Mouse (Mus musculus) forebrain, embryonic 12.5 days (tissue): ENCODE measurements at regions not wholly inside any gene's neighbourhood (a gene's known extent, or its start where the extent isn't known, plus 50 kb on each side); places are given as distances from the start of the nearest gene placed in this dataset.

Source experiments
- ATAC-seq: fragments of 200-750 bp; cut with Nextera tagmentation; 2 replicates; pipeline ENCODE4 v1.8.0; 2017; ENCODE audit warnings: moderate TSS enrichment; ENCODE audit not compliant: low FRiP score
- H3K27ac ChIP-seq: fragments of 300-500 bp; sonication (generic); 2 replicates; pipeline ENCODE4 v1.5.1; 2016; ENCODE audit warnings: mild to moderate bottlenecking
- H3K27me3 ChIP-seq: fragments of 300-500 bp; sonication (generic); 2 replicates; pipeline ENCODE4 v1.6.1; 2016; ENCODE audit warnings: mild to moderate bottlenecking
- H3K36me3 ChIP-seq: fragments of 300-500 bp; sonication (generic); replicated peaks from 2 replicates; pipeline ENCODE4 v1.6.1; 2016; ENCODE audit warnings: mild to moderate bottlenecking
- H3K4me1 ChIP-seq: fragments of 300-500 bp; sonication (generic); 2 replicates; pipeline ENCODE4 v1.6.1; 2016
- H3K4me2 ChIP-seq: fragments of 300-500 bp; sonication (generic); 2 replicates; pipeline ENCODE4 v1.6.1; 2016; ENCODE audit warnings: mild to moderate bottlenecking, moderate library complexity
- H3K4me3 ChIP-seq: fragments of 300-500 bp; sonication (generic); replicated peaks from 2 replicates; pipeline ENCODE4 v1.5.1; 2016; ENCODE audit warnings: mild to moderate bottlenecking
- H3K9ac ChIP-seq: fragments of 300-500 bp; sonication (generic); 2 replicates; pipeline ENCODE4 v1.6.1; 2016; ENCODE audit warnings: mild to moderate bottlenecking
- H3K9me3 ChIP-seq: fragments of 300-500 bp; sonication (generic); 2 replicates; pipeline ENCODE4 v1.6.1; 2016
- WGBS: fragments of 180-500 bp; shearing (Covaris S2); methylation state at CpG from one replicate; pipeline ENCODE4 v1.1.7; 2016; 5-methylcytosine and 5-hydroxymethylcytosine counted together

DNA sequence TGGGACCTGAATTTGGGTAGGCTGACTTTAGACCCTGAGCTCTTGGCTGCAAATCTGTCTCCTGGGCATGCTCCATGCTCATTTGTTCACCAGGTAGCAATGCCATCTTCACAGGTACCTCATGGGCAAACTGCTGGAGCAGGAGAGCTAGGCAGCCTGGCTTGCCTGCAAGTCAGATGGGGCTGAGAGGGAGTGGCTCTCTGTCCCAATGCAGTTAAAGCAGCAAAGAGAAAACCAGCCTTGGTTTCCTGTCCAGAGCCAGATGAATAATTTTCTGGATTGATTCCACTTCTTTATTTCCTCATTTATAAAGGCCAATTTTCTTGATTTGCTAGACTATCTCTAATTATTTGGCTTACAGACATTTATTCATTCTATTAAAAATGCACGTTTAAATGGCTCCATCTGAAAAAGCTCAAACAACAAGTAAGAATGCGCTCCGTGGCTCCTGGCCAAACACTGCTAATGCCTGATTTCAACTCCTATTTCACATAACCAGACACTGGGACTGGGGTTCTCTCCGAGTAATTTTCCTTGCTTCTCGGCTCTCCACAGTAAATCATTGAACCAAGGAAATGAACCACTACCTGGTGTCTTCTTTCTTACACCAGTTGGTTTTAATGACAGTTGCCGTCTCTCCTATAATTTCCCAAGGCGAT lies 60.5 kb downstream of the Rsl24d1 start:
- Histone ChIP-seq H3K4me1 (no peaks in the 10 kb centered on the region), H3K27me3 (no peaks in the 10 kb centered on the region), H3K4me3 (no peak overlapping the region), H3K9me3 (peaks cover 3% of the 10 kb centered on the region; the same call in 1 of the 2 replicates), H3K27ac (no peak overlapping the region), H3K9ac (no peak overlapping the region), H3K4me2 (no peak overlapping the region), H3K36me3 (no peaks in the 10 kb centered on the region)
- 85% methylated on average over 7 of the region's 7 CpGs for WGBS
- no peak for ATAC-seq

GRCm38 (mm10) chr9:73176645-73177044 lies 63.4 kb downstream of the Rsl24d1 start:
- Histone ChIP-seq H3K9ac (no peak overlapping the region), H3K36me3 (no peaks in the 10 kb centered on the region), H3K4me1 (no peaks in the 10 kb centered on the region)

GRCm38 (mm10) chr9:73183356-73183755 lies 70.1 kb downstream of the Rsl24d1 start:
- Histone ChIP-seq H3K27ac (no peak overlapping the region), H3K27me3 (no peaks in the 10 kb centered on the region), H3K4me3 (no peak overlapping the region), H3K36me3 (no peaks in the 10 kb centered on the region), H3K9ac (no peak overlapping the region), H3K4me2 (no peak overlapping the region), H3K9me3 (no peaks in the 10 kb centered on the region), H3K4me1 (no peaks in the 10 kb centered on the region)
- WGBS, result 59% methylated on average over 5 of the region's 5 CpGs
- no peak for ATAC-seq

More at GRCm38 (mm10) chr9:73176645-73177044, 63.4 kb downstream of the Rsl24d1 start:
- H3K27me3 ChIP-seq, result no peaks in the 10 kb centered on the region
- H3K4me3 ChIP-seq, result no peak overlapping the region
- H3K9me3 ChIP-seq, result peaks cover 3% of the 10 kb centered on the region; the same call in 1 of the 2 replicates
- ATAC-seq, result no peak
- H3K4me2 ChIP-seq, result no peak overlapping the region
- no peak overlapping the region for H3K27ac ChIP-seq

- Histone ChIP-seq H3K9ac (no peak overlapping the region), H3K36me3 (no peaks in the 10 kb centered on the region), H3K4me2 (no peak overlapping the region), H3K27me3 (no peaks in the 10 kb centered on the region), H3K9me3 (no peaks in the 10 kb centered on the region), H3K27ac (no peak overlapping the region), H3K4me3 (no peak overlapping the region), H3K4me1 (no peaks in the 10 kb centered on the region)
- WGBS, result 41% methylated on average over 3 of the region's 3 CpGs
- no peak for ATAC-seq
Observed at GRCm38 (mm10) chr9:73184908-73185307, 71.7 kb downstream of the Rsl24d1 start.

GRCm38 (mm10) chr9:73192271-73192785 lies 79.1 kb downstream of the Rsl24d1 start:
- peak overlapping the region; percentile 1; the same call in 1 of the 2 replicates for H3K4me2 ChIP-seq
- ATAC-seq, result peak; percentile 53; the same call in 1 of the 2 replicates
- no peak overlapping the region for H3K4me3 ChIP-seq

DNA sequence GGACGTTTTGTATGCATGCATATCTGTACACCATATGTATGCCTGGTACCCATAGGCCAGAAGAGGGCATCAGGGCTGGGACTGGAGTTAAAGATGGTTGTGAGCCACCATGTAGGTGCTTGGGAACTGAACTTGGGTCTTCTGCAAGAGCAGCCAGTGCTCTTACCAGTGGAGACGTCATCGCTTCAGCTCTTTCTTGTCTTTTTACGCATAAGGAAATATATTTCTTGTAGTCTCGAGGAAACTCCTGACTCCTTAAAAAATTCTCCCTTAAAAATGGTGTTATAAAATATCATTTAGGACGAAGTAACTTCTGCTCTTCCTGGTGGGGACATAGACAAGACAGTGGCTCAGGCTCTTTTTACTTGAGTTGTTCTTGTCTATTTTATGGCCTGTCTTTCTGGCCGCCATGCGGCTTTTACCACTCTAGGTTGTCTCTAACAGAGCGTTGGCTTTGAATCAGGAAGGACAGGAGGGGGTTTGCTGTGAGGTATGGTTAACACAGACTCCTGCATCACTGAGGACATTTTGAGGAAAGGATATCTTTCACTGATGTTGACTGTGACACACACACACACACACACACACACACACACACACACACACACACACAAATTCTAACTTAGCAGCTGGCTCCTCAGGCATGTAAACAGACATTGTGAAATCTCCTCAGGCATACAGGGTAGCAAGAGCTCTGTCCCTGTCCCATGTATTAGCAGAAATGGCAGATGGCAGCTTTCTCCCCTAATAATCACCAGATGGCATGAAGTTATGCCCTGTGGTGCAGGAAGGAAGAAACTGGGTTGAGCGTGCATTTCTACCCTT lies 85.2 kb downstream of the Rsl24d1 start:
- 87% methylated on average over 10 of the region's 10 CpGs for WGBS
- no peaks in the 10 kb centered on the region for H3K4me1 ChIP-seq
- no peak overlapping the region for H3K4me2 ChIP-seq
- H3K9ac ChIP-seq, result no peak overlapping the region
- H3K27me3 ChIP-seq, result no peaks in the 10 kb centered on the region
- no peak overlapping the region for H3K27ac ChIP-seq
- ATAC-seq, result no peak
- no peaks in the 10 kb centered on the region for H3K36me3 ChIP-seq
- no peak overlapping the region for H3K4me3 ChIP-seq
- H3K9me3 ChIP-seq, result no peaks in the 10 kb centered on the region

More at GRCm38 (mm10) chr9:73192271-73192785, 79.1 kb downstream of the Rsl24d1 start:
- no peaks in the 10 kb centered on the region for H3K36me3 ChIP-seq
- WGBS, result 23% methylated on average over 11 of the region's 11 CpGs
- no peak overlapping the region for H3K9ac ChIP-seq
- H3K9me3 ChIP-seq, result no peaks in the 10 kb centered on the region
- H3K4me1 ChIP-seq, result peaks cover 7% of the 10 kb centered on the region
- H3K27ac ChIP-seq, result no peak overlapping the region
- H3K27me3 ChIP-seq, result no peaks in the 10 kb centered on the region

DNA sequence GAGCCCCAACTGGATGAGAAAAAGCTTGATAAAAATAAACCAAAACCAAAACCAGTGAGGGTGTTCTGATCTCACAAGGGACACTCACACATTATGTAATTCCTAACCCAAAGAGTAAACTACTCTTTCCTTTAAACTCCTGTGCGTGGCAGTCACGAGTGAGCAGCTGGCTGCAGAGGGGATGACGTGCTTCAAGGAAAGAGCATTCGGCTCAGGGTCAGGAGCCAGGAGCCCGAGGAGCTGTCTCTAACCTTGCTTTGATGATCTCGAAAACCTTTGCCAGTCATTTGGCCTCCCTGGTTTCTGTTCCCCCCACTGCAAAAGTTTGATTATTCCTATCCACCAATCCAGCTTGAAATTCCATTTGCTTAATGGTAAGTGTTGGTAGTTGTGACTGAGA lies 109.9 kb downstream of the Rsl24d1 start:
- no peak overlapping the region for H3K9ac ChIP-seq
- no peak overlapping the region for H3K27ac ChIP-seq

GRCm38 (mm10) chr9:73240188-73240587 lies 127.0 kb downstream of the Rsl24d1 start:
- no peaks in the 10 kb centered on the region for H3K4me1 ChIP-seq
- no peak overlapping the region for H3K4me3 ChIP-seq
- H3K4me2 ChIP-seq, result no peak overlapping the region
- no peak for ATAC-seq
- H3K27me3 ChIP-seq, result no peaks in the 10 kb centered on the region
- no peak overlapping the region for H3K9ac ChIP-seq
- no peaks in the 10 kb centered on the region for H3K9me3 ChIP-seq
- no peak overlapping the region for H3K27ac ChIP-seq
- no peaks in the 10 kb centered on the region for H3K36me3 ChIP-seq
- 75% methylated on average over 5 of the region's 5 CpGs for WGBS

More for the DNA sequence above, 109.9 kb downstream of the Rsl24d1 start:
- H3K9me3 ChIP-seq, result no peaks in the 10 kb centered on the region
- 77% methylated on average over 6 of the region's 6 CpGs for WGBS
- H3K27me3 ChIP-seq, result no peaks in the 10 kb centered on the region
- H3K4me1 ChIP-seq, result no peaks in the 10 kb centered on the region
- no peak overlapping the region for H3K4me2 ChIP-seq
- H3K4me3 ChIP-seq, result no peak overlapping the region
- no peaks in the 10 kb centered on the region for H3K36me3 ChIP-seq
- no peak for ATAC-seq

GRCm38 (mm10) chr9:73242521-73243308 lies 129.5 kb downstream of the Rsl24d1 start:
- ATAC-seq, result no peak
- Histone ChIP-seq H3K9me3 (no peaks in the 10 kb centered on the region), H3K4me3 (no peak overlapping the region), H3K9ac (no peak overlapping the region), H3K4me1 (no peaks in the 10 kb centered on the region), H3K27me3 (no peaks in the 10 kb centered on the region), H3K4me2 (no peak overlapping the region), H3K27ac (no peak overlapping the region), H3K36me3 (no peaks in the 10 kb centered on the region)
- WGBS, result 69% methylated on average over 4 of the region's 4 CpGs

- no peaks in the 10 kb centered on the region for H3K9me3 ChIP-seq
- no peak overlapping the region for H3K27ac ChIP-seq
- ATAC-seq, result no peak
- no peaks in the 10 kb centered on the region for H3K4me1 ChIP-seq
- no peak overlapping the region for H3K4me2 ChIP-seq
- no peak overlapping the region for H3K4me3 ChIP-seq
- H3K36me3 ChIP-seq, result no peaks in the 10 kb centered on the region
- H3K9ac ChIP-seq, result no peak overlapping the region
- no peaks in the 10 kb centered on the region for H3K27me3 ChIP-seq
- WGBS, result 78% methylated on average over 3 of the region's 3 CpGs
Observed at GRCm38 (mm10) chr9:73244177-73244576, 131.0 kb downstream of the Rsl24d1 start.

DNA sequence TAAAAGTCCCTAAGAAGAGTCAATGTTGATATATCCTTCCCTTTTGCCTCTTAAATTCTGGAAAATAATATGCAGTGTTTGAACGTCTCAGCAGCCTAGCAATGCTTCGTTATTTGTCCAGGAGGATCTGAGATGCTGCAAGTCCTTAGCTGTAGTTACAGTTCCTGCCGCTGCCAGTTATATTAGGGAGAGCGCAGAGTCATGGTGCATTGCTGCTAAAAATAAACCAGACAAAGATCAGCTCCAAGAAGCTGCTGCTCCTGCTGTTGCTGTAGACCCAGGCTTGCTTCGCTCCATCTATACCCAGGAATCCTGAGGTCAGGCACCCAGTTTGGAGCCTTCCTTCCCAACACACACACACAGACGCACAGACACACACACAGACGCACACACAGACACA lies 132.3 kb downstream of the Rsl24d1 start:
- Histone ChIP-seq H3K36me3 (no peaks in the 10 kb centered on the region), H3K9ac (no peak overlapping the region), H3K4me1 (no peaks in the 10 kb centered on the region), H3K27ac (no peak overlapping the region), H3K27me3 (no peaks in the 10 kb centered on the region), H3K4me3 (no peak overlapping the region), H3K9me3 (no peaks in the 10 kb centered on the region), H3K4me2 (no peak overlapping the region)
- 85% methylated on average over 7 of the region's 7 CpGs for WGBS
- no peak for ATAC-seq

- Histone ChIP-seq H3K4me1 (no peaks in the 10 kb centered on the region), H3K4me2 (no peak overlapping the region), H3K9me3 (no peaks in the 10 kb centered on the region), H3K4me3 (no peak overlapping the region), H3K27ac (no peak overlapping the region), H3K36me3 (no peaks in the 10 kb centered on the region), H3K27me3 (no peaks in the 10 kb centered on the region), H3K9ac (no peak overlapping the region)
- 67% methylated on average over 9 of the region's 9 CpGs for WGBS
- ATAC-seq, result peak; percentile 41; the same call in 1 of the 2 replicates
Observed at GRCm38 (mm10) chr9:73258171-73258570, 144.9 kb downstream of the Rsl24d1 start.
